Mouse (Mus musculus): ENCODE measurements at regions not wholly inside any gene's neighbourhood (a gene's known extent, or its start where the extent isn't known, plus 50 kb on each side); places are given as distances from the start of the nearest gene placed in this dataset.

- no peak overlapping the region for H3K4me3 ChIP-seq
- H3K27ac ChIP-seq = no peak overlapping the region
- 65% methylated on average over 2 of the region's 2 CpGs for WGBS
- no peak overlapping the region for H3K9ac ChIP-seq
- no peaks in the 10 kb centered on the region for H3K4me1 ChIP-seq (replicated peaks)
- H3K4me2 ChIP-seq = no peak overlapping the region
- H3K36me3 ChIP-seq = no peaks in the 10 kb centered on the region
- H3K27me3 ChIP-seq = no peaks in the 10 kb centered on the region
- no peaks in the 10 kb centered on the region for H3K9me3 ChIP-seq (replicated peaks)
- ATAC-seq (replicated peaks; ENCODE audit: insufficient number of reproducible peaks, insufficient read depth, low FRiP score, low read depth) = no peak
Observed at GRCm38 (mm10) chr16:86027700-86028099, 126.1 kb upstream of the Adamts5 start.

- H3K4me2 ChIP-seq = no peak overlapping the region
- no peak overlapping the region for H3K4me3 ChIP-seq
- no peak for ATAC-seq (replicated peaks; ENCODE audit: insufficient number of reproducible peaks, insufficient read depth, low FRiP score, low read depth)
- no peaks in the 10 kb centered on the region for H3K27me3 ChIP-seq
- no peak overlapping the region for H3K9ac ChIP-seq
- no peaks in the 10 kb centered on the region for H3K4me1 ChIP-seq (replicated peaks)
- no peaks in the 10 kb centered on the region for H3K36me3 ChIP-seq
- no peak overlapping the region for H3K27ac ChIP-seq
- 51% methylated on average over 1 of the region's 1 CpGs for WGBS
- H3K9me3 ChIP-seq (replicated peaks) = no peaks in the 10 kb centered on the region
Observed at GRCm38 (mm10) chr16:86015336-86015735, 113.7 kb upstream of the Adamts5 start.

DNA sequence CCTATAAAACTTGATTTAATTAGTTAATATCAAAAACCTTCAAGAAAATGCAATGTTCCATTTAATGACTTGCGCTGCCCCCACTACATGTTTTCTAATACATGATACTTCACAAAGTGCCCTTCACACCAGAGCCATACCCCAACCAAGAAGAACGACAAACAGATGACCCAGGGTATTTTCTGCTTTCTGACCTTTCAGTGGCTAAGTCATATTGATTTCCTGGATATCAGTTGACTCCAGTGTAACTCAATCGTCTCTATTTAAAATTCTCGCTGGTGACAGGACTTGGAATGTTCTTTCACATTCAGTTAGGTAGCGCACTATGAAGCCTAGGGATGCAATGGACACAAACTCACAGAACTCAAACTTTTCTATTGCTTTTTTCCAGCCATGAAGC lies 109.4 kb upstream of the Adamts5 start:
- H3K27me3 ChIP-seq = no peaks in the 10 kb centered on the region
- WGBS = 80% methylated on average over 5 of the region's 5 CpGs
- no peak overlapping the region for H3K27ac ChIP-seq
- no peak overlapping the region for H3K4me3 ChIP-seq
- no peak overlapping the region for H3K9ac ChIP-seq
- H3K9me3 ChIP-seq (replicated peaks) = no peaks in the 10 kb centered on the region
- no peak overlapping the region for H3K4me2 ChIP-seq
- no peaks in the 10 kb centered on the region for H3K4me1 ChIP-seq (replicated peaks)
- ATAC-seq (replicated peaks; ENCODE audit: insufficient number of reproducible peaks, insufficient read depth, low FRiP score, low read depth) = no peak
- no peaks in the 10 kb centered on the region for H3K36me3 ChIP-seq

GRCm38 (mm10) chr16:86009638-86010329 lies 108.2 kb upstream of the Adamts5 start:
- ATAC-seq (replicated peaks; ENCODE audit: insufficient number of reproducible peaks, insufficient read depth, low FRiP score, low read depth) = no peak
- no peak overlapping the region for H3K4me2 ChIP-seq
- no peak overlapping the region for H3K9ac ChIP-seq
- no peaks in the 10 kb centered on the region for H3K36me3 ChIP-seq
- no peaks in the 10 kb centered on the region for H3K4me1 ChIP-seq (replicated peaks)
- no peak overlapping the region for H3K4me3 ChIP-seq
- H3K9me3 ChIP-seq (replicated peaks) = no peaks in the 10 kb centered on the region
- H3K27me3 ChIP-seq = no peaks in the 10 kb centered on the region
- 68% methylated on average over 3 of the region's 3 CpGs for WGBS
- no peak overlapping the region for H3K27ac ChIP-seq

DNA sequence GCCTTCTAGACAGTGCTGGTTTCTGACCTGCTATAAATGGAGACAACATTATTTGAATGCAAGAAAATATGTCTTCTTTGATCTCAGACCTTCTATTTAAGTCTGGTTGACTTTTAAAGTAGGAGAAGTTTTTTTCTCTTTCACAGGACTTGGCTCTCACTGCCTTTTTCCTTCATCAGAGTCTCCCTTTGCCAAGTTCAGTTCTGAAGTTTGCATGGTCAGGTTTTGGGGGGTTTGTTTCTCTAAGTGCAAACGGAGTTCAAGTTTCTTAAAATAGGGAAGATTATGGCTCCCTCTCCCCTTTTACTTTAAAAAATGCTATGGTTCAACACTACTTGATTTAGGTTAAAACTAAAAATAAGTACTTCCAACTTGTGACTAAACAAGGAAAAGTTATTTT lies 106.2 kb upstream of the Adamts5 start:
- Histone ChIP-seq H3K27ac (no peak overlapping the region), H3K4me1 (replicated peaks) (no peaks in the 10 kb centered on the region), H3K9me3 (replicated peaks) (no peaks in the 10 kb centered on the region), H3K9ac (no peak overlapping the region), H3K4me3 (no peak overlapping the region), H3K36me3 (no peaks in the 10 kb centered on the region), H3K4me2 (no peak overlapping the region), H3K27me3 (no peaks in the 10 kb centered on the region)
- 51% methylated on average over 1 of the region's 1 CpGs for WGBS
- ATAC-seq (replicated peaks; ENCODE audit: insufficient number of reproducible peaks, insufficient read depth, low FRiP score, low read depth) = no peak

GRCm38 (mm10) chr16:86000846-86001245 lies 99.2 kb upstream of the Adamts5 start:
- WGBS = 83% methylated on average over 1 of the region's 1 CpGs
- no peak for ATAC-seq (replicated peaks; ENCODE audit: insufficient number of reproducible peaks, insufficient read depth, low FRiP score, low read depth)
- no peaks in the 10 kb centered on the region for H3K9me3 ChIP-seq (replicated peaks)
- H3K4me2 ChIP-seq = no peak overlapping the region
- no peaks in the 10 kb centered on the region for H3K36me3 ChIP-seq
- H3K9ac ChIP-seq = no peak overlapping the region
- H3K4me3 ChIP-seq = no peak overlapping the region
- H3K27me3 ChIP-seq = no peaks in the 10 kb centered on the region
- H3K27ac ChIP-seq = no peak overlapping the region
- no peaks in the 10 kb centered on the region for H3K4me1 ChIP-seq (replicated peaks)

DNA sequence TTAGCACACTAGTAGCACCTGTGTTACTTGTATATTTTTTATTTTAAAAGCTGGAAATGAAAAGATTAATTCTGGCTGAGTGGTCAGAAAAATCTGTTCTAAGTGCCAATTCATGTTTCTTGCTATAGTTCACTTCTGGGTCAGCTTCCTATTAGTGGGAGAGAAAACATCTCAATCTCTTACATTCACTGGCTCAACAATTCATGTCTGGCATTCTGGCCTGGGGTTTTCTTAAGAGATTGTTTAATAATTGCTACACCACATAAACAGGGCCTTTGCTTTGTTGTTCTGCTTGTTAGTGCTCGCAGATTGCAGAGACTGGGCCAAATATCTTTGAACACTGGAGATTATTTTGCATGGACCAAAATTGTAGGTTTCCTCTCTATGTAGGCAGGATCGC lies 84.2 kb upstream of the Adamts5 start:
- WGBS = 74% methylated on average over 2 of the region's 2 CpGs
- Histone ChIP-seq H3K4me1 (replicated peaks) (no peaks in the 10 kb centered on the region), H3K9me3 (replicated peaks) (no peaks in the 10 kb centered on the region), H3K4me2 (no peak overlapping the region), H3K27me3 (no peaks in the 10 kb centered on the region), H3K4me3 (no peak overlapping the region), H3K9ac (no peak overlapping the region), H3K36me3 (no peaks in the 10 kb centered on the region), H3K27ac (no peak overlapping the region)
- no peak for ATAC-seq (replicated peaks; ENCODE audit: insufficient number of reproducible peaks, insufficient read depth, low FRiP score, low read depth)

GRCm38 (mm10) chr16:85977102-85977501 lies 75.5 kb upstream of the Adamts5 start:
- 57% methylated on average over 2 of the region's 2 CpGs for WGBS
- ATAC-seq (replicated peaks; ENCODE audit: insufficient number of reproducible peaks, insufficient read depth, low FRiP score, low read depth) = no peak
- no peak overlapping the region for H3K27ac ChIP-seq
- no peaks in the 10 kb centered on the region for H3K9me3 ChIP-seq (replicated peaks)
- H3K4me1 ChIP-seq (replicated peaks) = no peaks in the 10 kb centered on the region
- no peak overlapping the region for H3K4me2 ChIP-seq
- H3K9ac ChIP-seq = no peak overlapping the region
- no peaks in the 10 kb centered on the region for H3K27me3 ChIP-seq
- no peaks in the 10 kb centered on the region for H3K36me3 ChIP-seq
- no peak overlapping the region for H3K4me3 ChIP-seq

DNA sequence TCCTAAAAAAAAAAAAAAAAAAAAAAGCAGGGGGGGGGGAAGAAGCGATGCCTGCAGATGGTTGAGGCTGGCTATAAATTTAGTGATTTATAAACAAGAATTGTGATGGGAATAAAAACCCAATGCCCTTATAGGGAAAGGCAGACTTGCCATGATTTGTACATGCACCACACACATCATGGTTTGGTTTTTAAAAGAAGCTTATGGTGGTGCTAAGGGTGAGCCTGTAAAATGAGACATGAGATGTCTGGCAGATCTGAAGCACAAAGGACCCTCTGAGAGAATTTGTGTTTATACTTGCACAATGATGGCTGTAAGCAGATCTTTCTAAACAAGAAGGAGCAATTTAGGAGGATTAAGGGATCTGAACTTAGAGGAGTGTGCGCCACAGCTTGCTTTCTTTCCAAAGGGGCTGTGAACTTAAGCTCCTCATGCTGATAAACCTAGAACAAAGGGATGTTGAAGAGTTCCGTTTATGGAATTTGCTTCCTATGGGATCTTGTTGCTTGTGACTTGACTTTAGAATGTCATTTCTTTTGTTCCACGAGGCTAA lies 65.3 kb upstream of the Adamts5 start:
- ATAC-seq (replicated peaks; ENCODE audit: insufficient number of reproducible peaks, insufficient read depth, low FRiP score, low read depth) = no peak

DNA sequence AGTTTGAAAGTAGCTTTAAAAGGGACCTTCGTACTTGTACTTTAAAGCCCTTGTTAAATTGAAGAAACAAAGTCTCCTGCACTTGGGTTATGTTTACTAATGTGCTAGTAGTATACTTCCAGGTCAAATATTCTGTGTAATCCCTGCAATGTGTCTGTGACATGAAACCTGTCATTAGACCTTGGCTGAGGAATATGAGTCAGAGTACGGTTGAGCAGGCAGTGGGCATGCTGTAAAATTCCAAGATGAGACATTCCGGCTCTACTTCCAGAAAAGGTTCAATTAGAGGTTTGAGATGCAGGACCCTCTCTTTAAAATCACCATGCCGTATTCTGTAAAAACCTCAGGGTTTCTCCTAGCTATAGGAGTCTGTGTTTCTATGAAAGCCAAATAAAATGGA lies 64.6 kb upstream of the Adamts5 start:
- no peak overlapping the region for H3K4me2 ChIP-seq
- no peaks in the 10 kb centered on the region for H3K27me3 ChIP-seq
- 0 out of 2 replicates have a peak, but pooled peaks cover 7% of the 10 kb centered on the region for H3K4me1 ChIP-seq (replicated peaks)
- WGBS = 68% methylated on average over 4 of the region's 4 CpGs
- H3K9me3 ChIP-seq (replicated peaks) = no peaks in the 10 kb centered on the region
- no peak overlapping the region for H3K27ac ChIP-seq
- no peak for ATAC-seq (replicated peaks; ENCODE audit: insufficient number of reproducible peaks, insufficient read depth, low FRiP score, low read depth)
- H3K4me3 ChIP-seq = no peak overlapping the region
- H3K9ac ChIP-seq = no peak overlapping the region
- H3K36me3 ChIP-seq = no peaks in the 10 kb centered on the region

More for the DNA sequence above, 65.3 kb upstream of the Adamts5 start:
- Histone ChIP-seq H3K27ac (no peak overlapping the region), H3K4me2 (no peak overlapping the region), H3K9ac (no peak overlapping the region), H3K4me1 (replicated peaks) (0 out of 2 replicates have a peak, but pooled peaks cover 7% of the 10 kb centered on the region), H3K27me3 (no peaks in the 10 kb centered on the region), H3K9me3 (replicated peaks) (no peaks in the 10 kb centered on the region), H3K36me3 (no peaks in the 10 kb centered on the region), H3K4me3 (no peak overlapping the region)
- 52% methylated on average over 4 of the region's 4 CpGs for WGBS

DNA sequence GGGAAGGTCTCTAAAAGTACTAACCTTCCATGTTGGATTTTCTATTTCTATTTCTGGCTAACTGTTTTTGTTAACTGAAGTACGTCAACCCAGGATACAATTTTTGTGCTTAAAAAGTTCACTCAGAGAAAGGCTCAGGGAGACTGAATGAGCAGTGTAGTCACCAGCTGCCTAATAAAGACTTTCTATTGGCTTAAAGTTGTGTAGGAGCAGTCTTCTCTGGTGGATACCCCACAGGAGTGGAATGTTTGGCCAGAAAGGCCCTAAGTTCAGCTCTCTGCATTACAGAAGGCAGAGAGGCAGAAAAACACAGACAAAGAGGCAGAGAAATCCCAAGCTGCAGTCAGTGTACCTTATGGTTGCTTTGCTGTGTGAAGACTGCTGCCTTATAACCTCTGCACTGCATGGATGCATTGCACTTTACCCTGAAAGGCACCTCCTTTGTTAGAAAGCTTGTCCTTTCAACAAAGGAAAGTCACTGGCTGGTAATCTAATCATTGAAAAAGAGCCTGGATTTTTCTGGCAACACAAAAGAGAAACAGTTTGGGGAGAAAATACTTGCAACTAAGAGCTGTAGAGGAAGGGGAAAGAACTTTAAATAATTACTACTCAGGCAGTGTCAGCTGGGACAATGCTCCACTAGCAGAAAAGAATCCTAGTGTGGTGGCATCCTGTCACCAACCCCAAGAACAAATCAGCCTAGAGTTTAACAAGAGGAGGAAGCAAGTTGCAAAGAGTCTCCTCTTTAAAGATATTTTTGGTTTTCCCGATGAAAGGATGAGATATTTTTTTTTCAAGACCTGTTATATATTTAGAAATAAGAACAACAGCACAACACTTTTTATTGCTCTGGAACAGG lies 63.0 kb upstream of the Adamts5 start:
- H3K4me3 ChIP-seq = no peak overlapping the region
- H3K36me3 ChIP-seq = no peaks in the 10 kb centered on the region
- H3K27me3 ChIP-seq = no peaks in the 10 kb centered on the region
- no peaks in the 10 kb centered on the region for H3K9me3 ChIP-seq (replicated peaks)
- no peak for ATAC-seq (replicated peaks; ENCODE audit: insufficient number of reproducible peaks, insufficient read depth, low FRiP score, low read depth)
- peak overlapping the region; percentile 10 for H3K27ac ChIP-seq
- no peak overlapping the region for H3K4me2 ChIP-seq
- no peak overlapping the region for H3K9ac ChIP-seq
- 59% methylated on average over 2 of the region's 2 CpGs for WGBS
- H3K4me1 ChIP-seq (replicated peaks) = 0 out of 2 replicates have a peak, but pooled peaks cover 7% of the 10 kb centered on the region

Data from heart, embryonic 15.5 days (tissue).